Mouse (Mus musculus) layer of hippocampus, postnatal 10 days (tissue): Measurements from ENCODE around the gene Masp2. TPM values are rescaled to one million over a fixed set of nuclear protein-coding genes. Genes with fewer than 3 reads are reported as not detected.

Source experiments
- total RNA-seq, 2 experiments: library from RNA; stranded (reverse); gene quantifications; 2 replicates each; pipeline ENCODE4 v1.2.3; 2021

Gene Masp2
- total RNA-seq, 2 experiments from 2014 or later: 2.2 to 2.9 TPM

Other genes with a start within 250 kb of the Masp2 start
- 1 to 10 TPM; 7.8 to 8.4 TPM for gene Ubiad1, start 157.8 kb upstream of the Masp2 start, total RNA-seq
- 10 to 100 TPM; 81.3 to 85.9 TPM for gene Mtor, start 153.9 kb upstream of the Masp2 start, total RNA-seq
- under 1 TPM; 0.20 to 0.21 TPM for gene Angptl7, start 102.1 kb upstream of the Masp2 start, total RNA-seq
- 10 to 100 TPM; 57.5 to 58.2 TPM for gene Exosc10, start 44.1 kb upstream of the Masp2 start, total RNA-seq
- gene Srm, start 11.1 kb upstream of the Masp2 start, total RNA-seq: 10 to 100 TPM; 83.5 to 83.8 TPM
- gene Tardbp, start 24.5 kb downstream of the Masp2 start, total RNA-seq: 100 to 1,000 TPM; 199 to 221 TPM
- gene Gm572, start 40.8 kb downstream of the Masp2 start, total RNA-seq: not detected
- 1 to 10 TPM; 1.1 to 1.3 TPM for gene Casz1, start 201.9 kb downstream of the Masp2 start, total RNA-seq